Mouse (Mus musculus): Measurements from ENCODE around the gene Kit.

Kit gene

DNA sequence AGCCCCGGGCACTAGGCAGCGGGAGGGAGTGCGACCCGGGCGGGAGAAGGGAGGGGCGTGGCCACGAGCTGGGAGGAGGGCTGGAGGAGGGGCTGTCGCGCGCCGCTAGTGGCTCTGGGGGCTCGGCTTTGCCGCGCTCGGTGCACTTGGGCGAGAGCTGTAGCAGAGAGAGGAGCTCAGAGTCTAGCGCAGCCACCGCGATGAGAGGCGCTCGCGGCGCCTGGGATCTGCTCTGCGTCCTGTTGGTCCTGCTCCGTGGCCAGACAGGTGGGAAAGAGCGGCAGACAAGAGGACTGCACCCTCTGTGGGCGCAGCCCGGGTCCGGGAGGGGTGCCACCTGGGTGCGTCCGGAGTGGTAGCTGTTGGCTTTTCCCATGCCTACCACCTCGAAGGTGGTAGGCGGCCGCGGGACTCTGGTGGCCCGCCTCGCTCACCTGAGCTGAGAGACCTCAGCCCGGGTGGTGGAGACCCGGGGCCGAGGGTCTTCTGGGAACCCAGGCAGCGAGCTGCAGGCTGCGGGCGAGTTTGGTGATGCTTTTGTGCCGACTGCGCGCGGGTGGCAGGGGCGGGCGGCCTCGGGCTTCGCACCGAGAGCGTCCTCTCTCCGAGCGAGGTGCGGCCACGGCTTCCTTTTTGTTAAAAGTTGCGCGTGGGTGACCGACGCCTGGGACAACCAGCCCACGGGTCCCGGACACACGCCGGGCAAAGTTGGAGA, at the start of gene Kit:
Kit (plus strand) TSS at position 65 of the 715 bp plus-strand sequence.
- peak; percentile 84 for DNase-seq (ENCODE audit: low spot score)

DNA sequence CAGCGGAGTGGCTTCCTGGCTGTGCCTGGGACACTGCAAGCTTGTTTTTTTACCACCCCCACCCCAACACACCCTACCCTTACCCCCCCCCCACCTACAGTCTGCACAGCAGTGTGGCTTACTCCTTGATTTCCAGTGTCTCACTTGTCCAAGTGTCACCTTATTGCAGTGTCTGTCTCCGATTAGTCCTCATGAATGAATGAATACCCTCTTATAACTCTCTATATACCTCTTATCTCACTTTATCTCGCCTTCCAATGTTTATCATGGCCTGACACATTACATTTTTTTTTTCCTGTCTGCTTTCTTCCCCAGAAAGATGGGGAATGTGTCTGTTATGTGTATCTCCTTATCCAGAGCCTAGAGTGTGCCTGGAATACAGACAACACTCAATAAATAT, 38.6 kb upstream of the Kit start:
- DNase-seq (ENCODE audit: low spot score) = no peak

DNA sequence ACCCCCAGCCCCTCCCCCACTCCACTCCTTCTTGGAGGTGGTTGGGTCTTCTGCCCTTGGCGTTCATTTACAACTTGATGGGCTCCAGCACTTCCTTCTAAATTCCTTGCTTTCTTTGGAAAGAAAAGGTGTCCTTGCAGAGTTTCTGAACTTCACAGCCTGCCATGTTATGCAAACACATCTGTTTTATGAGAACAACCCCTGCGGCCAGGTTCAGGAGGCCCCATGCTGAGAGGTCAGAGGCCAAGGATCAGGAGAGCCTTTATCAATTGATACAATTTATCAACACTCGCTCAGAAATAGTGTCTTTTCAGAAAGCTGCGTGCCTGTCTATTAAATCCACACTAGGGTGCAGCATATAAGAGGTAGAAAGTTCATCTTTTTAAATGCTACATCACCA, 37.0 kb upstream of the Kit start:
- DNase-seq (ENCODE audit: low spot score) = no peak

DNA sequence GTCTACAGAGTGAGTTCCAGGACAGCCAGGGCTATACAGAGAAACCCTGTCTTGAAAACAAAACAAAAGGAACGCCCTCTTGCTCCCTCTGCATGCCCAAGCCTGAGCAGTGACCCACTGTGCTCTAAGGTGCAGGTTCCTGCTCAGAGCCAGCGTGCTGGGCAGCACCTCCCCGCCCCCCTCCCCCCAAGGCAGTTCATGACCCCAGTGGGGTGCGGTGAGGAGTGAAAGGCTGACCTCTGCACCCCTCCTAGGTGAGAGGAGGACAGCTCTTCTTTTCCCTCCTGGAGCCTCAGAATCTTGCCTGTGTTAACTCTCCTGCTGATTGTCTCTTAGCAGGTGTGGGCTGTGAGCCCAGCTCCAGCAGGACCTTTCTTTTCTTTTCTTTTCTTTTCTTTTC, 36.3 kb upstream of the Kit start:
- no peak for DNase-seq (ENCODE audit: low spot score)

DNA sequence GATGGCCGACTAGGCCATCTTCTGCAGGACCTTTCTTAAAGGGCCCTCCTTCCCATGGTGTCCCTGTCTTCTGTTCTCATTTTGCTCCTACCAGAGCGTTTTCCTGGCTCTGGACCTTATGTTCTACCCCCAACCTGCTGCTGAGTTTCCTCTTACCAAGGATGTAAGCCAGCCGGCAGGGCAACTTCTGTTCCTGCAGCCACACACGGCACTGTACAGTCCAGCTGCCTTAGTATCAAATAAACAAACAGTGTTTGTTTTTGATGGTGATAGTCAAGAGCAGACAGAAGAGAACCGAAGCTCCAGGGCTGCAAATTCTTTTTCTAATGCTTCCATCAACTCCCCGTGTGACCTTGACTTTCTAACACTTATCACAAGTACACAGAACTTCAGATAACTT, 35.6 kb upstream of the Kit start:
- no peak for DNase-seq (ENCODE audit: low spot score)

DNA sequence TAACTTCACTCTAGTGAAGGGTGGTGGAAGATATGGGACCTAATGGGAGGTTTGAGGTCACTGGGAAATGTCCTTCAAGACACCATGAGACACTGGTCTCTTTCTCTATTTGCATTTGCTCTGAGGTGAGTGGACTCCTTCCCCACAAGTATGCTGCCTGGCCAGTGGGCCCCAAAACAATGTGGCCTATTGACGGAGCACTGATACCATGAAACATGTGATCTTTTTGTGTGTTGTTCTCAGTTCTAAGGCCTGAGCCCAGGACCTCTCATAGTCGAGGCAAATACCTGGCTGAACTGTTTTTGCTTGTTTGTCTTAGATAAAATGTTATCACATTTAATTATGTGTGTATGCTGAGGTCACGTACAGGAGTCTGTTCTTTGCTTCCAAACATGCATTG, 31.0 kb upstream of the Kit start:
- no peak for DNase-seq (ENCODE audit: low spot score)

DNA sequence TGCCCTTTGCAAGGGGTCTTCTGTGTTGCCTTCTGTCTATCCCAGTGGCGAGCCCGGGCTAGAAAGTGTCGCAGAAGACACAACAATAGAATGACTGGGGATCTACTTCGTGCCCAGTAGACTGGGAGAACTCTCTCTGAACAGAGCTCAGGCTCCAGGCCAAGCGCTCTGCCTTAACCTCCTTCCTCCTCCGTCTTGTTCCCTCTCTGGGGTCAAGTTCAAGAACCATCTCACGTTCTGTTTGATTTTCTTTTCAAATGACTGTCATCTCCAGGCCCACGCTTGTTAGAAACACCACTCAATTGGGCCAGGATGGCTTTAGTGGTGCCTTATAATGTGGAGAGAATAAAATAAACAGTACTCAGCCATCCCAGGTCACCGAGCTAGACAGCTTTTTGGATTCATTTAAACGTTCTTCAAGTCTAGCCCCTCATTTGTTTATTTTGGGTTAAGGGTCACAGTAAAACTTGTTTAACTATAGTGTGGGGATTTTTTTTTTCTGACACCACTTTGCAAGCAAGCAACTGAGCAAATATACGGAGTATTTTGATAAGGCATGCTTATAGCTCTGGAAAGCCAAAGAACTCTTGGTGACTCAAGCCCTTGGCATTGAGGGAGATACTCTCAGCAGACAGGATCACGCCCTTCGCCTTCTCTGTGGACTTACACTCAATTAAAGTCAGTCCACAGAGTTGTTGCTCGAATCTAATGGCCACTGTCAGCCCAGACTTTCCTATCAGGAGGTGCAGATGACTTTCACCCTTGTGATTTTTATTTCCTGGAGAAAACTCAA, 30.0 kb upstream of the Kit start:
- no peak for DNase-seq (ENCODE audit: low spot score)

DNA sequence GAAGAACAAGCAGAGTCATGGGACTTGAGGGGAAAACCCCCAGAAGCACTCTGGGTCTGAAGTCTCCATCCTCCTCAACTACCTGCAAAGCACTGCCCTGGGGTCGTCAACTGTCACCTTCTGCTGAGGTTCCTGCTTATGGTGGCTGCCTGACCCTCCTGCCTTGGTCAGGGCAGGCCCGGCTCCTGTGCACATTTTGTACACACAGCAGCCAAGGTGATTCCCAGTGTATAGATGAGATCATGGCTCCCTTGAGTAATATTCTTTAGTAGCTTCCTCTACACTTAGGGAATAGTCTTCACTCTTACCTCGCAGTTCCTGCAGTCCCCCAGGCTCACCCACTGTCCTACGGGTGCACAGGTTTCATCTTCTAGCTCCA, 29.5 kb upstream of the Kit start:
- no peak for DNase-seq (ENCODE audit: low spot score)

DNA sequence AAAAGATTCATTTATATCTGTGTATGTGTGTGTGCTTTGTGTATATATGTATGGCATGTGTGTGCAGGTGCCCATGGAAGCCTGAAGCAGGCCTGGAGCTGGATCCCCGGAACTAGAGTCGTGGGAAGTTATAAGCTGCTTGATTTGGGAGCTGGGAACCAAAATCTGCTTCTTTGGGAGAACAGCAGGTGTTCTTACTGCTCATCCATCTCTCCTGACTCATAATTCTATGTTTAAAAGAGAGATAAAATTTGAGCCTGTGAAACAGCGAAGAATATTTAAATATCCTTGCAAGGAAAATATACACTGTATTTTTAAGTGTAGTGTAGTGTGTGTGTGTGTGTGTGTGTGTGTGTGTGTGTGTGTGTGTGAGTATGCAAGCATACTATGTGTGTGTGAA, 21.7 kb upstream of the Kit start:
- DNase-seq (ENCODE audit: low spot score) = no peak

DNA sequence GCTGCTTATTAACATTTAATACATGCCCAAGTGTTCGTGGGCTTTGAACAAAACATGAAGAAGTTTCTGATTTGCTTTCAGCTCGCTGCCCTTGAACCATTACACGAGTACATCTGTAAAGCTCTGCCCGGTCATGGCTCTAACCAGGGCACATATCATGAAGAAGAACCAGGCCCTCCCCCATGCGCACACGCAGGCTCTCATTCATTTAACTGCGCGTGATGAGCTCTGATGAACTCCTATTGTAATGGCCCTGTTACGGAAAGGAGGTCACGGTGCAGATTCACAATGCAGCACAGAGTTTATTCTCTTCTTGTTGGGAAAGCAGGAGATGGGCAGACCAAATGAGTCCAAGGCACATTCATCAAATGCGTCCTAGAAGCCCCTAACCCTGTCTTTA, 17.1 kb upstream of the Kit start:
- DNase-seq (ENCODE audit: low spot score) = no peak

DNA sequence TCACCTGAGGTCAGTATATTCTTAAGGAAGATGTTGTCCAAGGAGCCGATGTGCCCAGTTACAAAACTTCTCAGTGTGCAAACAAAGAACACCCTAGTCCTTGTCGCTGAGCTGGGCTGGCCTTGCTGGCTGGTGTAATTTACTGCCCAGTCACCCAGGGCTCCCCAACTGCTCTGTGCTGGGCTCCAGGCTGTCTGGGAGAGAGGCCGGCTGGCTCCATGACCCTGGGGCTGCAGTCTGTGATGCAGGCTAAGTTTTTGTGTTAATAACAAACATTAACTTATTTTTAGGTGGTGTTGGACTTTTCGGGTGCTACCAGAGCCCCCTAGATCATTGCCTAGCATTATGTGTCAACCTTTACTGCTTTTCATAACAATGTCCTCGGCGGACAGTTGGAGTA, 15.4 kb upstream of the Kit start:
- no peak for DNase-seq (ENCODE audit: low spot score)

DNA sequence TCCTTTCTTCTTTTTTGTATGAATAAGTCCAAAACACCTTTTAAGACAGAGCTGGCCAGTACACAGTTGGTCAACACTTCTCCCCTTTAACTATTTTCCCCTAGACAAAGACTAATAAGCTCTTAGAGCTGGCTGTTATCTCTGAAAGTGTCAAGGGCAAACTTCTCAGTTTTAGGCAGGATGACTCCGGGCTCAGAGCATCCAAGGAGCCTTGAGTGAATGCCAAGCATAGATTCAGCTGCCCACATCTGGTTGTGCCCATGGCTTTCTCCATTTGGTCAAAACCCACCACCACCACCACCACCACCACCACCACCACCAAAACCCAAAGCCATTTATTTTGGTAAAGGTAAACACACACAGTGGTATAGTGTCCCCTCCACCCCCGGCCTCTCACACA, 13.5 kb upstream of the Kit start:
- no peak for DNase-seq (ENCODE audit: low spot score)

DNA sequence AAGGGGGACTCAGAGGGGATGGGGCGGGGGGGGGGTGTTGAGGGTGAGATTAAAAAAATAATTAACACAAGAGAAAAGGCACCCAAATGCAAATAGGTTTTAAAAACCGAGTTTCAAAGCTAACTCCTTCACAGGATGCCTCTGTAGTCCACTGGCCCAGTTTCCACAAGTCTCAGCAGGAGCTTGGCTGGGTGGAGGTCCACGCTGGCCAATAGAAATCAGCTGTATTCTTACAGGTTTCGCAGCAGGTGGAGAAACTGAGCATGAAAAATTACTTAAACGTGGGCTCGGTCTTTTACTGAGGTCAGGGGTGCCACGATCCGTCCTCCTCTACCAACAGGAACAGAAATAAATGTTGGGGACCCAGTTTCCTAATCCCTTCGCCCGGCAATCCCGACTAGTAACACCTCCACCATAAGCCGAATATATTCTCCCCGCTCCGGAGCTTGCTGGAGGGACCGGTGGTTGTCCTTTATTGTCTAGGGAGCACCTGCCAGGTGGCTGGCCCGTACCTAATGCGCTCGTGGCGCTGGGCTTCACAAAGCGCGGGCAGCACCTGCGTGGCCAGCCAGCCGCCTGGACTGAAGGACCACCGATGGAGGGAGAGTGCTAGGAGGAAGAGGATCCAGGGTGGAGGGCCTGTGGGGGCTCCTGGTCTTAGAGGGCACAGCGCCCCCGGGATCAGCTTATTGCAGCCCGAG, 415 bp upstream of the Kit start:
- DNase-seq (ENCODE audit: low spot score) = no peak

DNA sequence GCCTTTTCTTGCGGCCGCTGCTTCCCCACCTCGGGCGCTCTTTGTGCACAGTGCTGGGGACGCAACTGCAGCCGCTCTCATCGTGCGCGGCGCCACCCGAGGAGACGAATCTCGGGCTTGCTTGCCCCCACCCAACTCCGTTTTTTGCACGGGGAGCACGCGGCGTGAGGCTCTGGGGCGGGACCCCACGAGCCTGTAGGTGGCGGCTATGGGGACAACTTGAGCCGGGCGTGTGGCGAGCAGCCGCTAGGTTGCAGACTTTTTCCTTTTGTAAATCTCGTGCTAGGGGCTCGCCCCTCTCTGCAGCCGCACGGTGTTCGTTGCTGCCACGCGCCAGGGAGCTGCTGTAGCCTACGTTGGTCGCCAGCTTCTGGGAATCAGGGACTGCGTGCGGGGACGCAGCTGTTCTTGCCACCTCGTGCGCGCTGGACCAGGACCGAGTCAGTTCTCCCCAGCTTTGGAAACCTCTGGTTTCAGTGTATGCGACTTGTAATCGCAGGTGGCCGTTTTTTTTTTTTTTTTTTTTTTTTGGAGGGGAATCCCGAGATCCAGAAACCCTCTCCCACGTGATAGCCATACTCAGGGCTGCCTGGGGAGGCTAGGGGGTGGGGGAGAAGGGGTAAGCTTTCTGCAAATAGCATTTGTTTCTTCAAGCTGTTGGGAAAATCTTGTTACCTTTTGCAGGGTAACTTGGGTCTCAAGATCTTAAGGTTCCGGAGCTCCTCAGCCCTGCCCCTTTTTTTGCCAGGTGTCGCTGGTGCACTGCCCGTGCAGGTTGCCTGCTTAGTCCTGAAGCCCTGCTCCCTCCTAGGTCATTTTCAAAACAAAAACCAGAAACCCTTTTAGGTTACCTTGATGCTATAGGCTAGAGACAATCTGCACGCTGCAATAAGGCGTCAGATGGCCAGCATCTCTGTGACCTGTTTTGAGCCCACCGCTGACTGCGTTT, 1.1 kb downstream of the Kit start:
- DNase-seq (ENCODE audit: low spot score) = peak; percentile 63

DNA sequence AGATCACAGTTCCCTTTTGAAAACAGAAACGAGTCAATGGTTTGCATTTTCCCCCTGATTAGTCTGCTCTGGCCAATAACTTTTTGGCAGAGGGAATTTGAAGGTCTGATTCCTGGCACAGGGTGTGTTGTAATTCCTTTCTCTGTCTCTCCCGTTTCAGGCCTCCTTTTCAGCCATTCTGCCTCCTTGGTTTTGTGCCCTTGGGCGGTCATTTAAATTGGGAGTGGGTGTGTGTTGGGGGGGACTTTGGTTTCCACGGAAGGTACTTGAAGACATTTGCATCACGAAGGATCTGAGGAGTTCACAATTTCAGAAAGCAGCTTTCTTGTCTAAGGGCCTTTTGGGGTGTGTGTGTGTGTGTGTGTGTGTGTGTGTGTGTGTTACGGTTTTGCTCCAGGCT, 2.0 kb downstream of the Kit start:
- DNase-seq (ENCODE audit: low spot score) = no peak

DNA sequence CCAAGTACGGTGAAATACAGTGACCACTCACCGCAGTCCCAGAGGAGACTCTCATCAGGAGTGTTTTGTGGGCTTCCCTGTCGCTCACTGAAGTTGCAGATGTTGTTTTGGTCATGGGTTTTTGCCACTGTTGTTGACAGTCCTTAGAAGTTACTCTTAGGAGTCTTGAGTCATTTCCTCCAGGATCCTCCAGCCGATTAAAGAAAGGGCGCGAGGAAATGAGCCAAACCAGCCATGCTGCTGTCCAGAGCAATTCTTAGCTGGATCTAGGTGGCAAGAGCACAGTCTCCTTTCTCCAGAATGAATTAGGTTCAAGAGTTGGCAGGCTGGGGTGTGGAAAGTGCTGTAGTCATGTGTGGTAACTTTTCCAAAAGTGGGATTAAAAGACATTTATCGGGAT, 3.4 kb downstream of the Kit start:
- no peak for DNase-seq (ENCODE audit: low spot score)

DNA sequence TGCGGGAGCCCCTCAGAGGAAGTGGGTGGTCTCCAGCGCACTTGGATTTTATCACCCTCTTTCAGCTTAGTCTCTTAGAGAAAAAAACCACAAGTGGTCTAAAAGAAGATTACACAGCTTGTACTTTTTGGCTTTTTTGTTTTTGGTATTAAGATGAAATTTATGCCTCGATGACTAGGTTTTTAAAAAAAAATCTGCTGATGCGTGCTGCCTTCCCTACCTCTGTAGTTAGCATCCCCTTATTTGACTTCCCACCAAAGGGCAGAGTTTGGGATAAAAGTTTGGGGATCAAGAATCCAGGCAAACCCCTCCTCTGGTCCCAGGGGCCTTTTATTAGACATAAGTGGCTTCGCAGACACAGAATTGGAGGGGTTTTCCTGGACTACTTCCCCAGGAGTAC, 4.5 kb downstream of the Kit start:
- DNase-seq (ENCODE audit: low spot score) = no peak

DNA sequence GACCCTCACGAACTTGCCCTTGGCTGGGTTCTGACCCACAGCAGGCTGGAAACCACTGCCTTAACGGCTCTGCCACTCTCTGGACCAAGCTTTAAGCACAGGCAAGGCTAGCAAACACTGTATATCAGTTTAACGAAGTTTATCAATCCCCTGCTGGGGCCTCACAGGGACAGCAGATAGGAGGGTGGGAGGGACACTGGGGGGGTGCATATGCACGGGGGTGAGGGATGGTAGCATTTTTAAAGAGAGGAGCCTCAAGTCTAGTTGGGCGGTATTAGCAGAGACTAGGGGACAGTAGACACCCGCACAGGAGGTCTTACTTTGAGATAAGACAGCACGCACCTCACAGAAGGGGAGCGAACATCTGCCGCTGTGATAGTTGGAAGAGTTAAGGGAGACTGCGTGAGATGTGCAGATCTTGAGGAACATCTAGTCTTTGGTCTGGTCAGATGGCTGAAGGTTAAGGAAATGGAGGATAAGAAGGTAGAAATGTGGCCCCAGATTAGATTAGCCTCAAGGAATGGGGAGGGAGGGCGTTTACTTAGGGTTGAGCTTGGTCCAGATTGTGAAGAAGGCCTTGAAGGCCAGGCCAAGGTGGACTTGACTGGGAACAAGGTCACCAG, 5.0 kb downstream of the Kit start:
- no peak for DNase-seq (ENCODE audit: low spot score)

DNA sequence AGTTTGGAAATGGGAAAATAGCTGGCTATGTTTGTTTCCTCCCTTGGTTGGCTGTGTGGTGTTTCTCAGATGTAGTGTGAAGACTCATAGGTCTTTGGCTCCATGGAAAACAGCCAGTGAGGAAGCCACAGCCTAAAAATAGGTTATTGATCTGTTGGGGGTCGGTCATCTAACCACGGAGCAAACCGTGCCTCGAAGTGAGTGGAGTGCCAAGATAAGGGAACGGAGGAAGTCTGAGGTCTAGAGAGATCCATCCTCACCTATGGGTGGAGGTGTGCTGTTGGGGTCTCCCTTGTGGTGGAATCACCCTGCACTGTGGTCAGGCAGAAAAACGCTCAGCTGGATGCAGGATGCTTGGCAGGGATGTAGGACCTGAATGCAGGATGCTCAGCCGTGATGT, 7.2 kb downstream of the Kit start:
- DNase-seq (ENCODE audit: low spot score) = no peak

DNA sequence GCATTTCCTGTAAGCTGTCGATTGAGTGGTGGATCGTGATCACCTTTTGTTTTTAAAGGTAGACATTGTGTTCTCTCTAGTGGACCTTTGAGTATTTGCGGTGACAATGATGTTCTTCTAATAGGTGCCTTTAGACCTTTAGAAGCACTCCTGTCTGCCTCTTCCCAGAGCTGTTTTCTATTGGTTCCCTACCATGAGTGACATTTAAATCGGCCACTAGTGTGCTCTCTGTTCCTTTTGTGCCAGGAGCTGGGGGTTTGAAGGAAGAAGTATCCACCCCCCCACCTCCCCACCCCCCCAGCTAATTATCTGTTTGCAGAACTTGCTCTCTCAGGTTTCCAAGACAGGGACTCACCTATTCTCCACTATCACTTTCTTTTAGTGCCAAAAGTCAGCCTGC, 13.1 kb downstream of the Kit start:
- DNase-seq (ENCODE audit: low spot score) = no peak

DNA sequence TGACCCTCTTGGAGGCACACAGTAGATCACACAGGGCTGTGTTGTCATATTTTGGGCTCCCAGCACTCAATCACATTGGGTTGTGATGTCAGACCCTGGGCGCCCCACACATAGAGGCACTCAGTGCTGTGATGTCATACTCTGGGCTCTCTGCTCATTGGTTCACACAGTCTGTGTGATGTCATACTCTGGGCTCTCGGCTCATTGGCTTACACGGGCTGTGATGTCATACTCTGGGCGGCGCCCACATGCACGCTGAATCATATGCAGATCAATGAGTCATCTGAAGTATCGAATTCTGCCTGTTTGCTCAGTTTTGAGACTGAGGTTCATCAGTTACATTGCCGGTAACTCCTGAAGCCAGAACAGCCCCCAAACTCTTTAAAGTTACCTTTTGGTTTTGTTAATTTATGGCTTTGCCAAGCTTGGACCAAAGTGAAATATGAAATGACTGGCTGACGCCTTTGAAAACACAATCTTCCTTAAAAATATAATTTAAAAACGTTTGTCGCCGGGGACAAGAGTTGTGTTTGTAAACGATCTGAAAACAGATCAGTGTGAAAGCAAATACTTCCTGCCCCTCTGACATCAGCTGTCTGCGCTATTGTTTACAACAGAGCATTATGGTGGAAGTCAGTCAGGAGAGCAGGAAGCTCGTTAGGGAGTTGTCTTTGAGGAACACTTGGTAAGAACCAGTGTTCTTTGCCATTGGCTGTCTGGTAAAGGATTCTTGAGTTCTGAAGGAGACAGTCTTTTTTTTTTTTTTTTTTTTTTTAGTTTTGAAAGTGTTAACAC, 15.0 kb downstream of the Kit start:
- no peak for DNase-seq (ENCODE audit: low spot score)
